ENCODE assay signal across 29 mouse cellular contexts in genomic region chr7:19579751-19580150, GRCm38 (mm10). TPM values are rescaled to one million over a fixed set of nuclear protein-coding genes. Genes with fewer than 3 reads are reported as not detected.
A peak's percentile ranks its signal among the peaks of the same experiment; 100 is the strongest.
DNase-seq lines count a peak whose midpoint lies in the region; ATAC-seq lines count a peak whose summit lies in the region.
"Had no signal": no experiment of that assay in that cellular context is flagged by ENCODE, and none has a peak within 500 bp of the region (broad histone marks: within the 10 kb centered on the region; RNA-seq: fewer than 3 reads in every experiment).

No protein-coding gene starts in this region.

- ATAC-seq in heart, embryonic 11.5 days (replicated peaks; ENCODE audit: insufficient number of reproducible peaks, low FRiP score, low TSS enrichment) = 0 out of 2 replicates have a peak, but pooled peaks have one; percentile 6
- no peak for ATAC-seq in heart, embryonic 12.5 days (ENCODE audit: insufficient number of reproducible peaks, low FRiP score)
- ATAC-seq in midbrain, embryonic 12.5 days (ENCODE audit: low FRiP score, low read depth) = no peak
- ATAC-seq in midbrain, embryonic 13.5 days = no peak
- ATAC-seq in stomach, embryonic 16.5 days (ENCODE audit: insufficient read depth, low FRiP score) = no peak
- ATAC-seq: CD4-positive, CD25-positive, alpha-beta regulatory T cell, adult 4 months; hindbrain, postnatal 0 days; intestine, embryonic 15.5 days had no signal

- peaks cover 19% of the 10 kb centered on the region for H3K36me3 ChIP-seq in heart, embryonic 11.5 days (ENCODE audit: control insufficient read depth, insufficient read depth, low read length)
- peaks cover 53% of the 10 kb centered on the region for H3K36me3 ChIP-seq in heart, embryonic 12.5 days
- H3K36me3 ChIP-seq in midbrain, embryonic 12.5 days = peaks cover 47% of the 10 kb centered on the region
- H3K36me3 ChIP-seq in midbrain, embryonic 13.5 days = peaks cover 51% of the 10 kb centered on the region
- peaks cover 39% of the 10 kb centered on the region for H3K36me3 ChIP-seq in ES-E14 (ENCODE audit: control insufficient read depth, insufficient read depth, low read length, poor library complexity, severe bottlenecking)
- peaks cover 21% of the 10 kb centered on the region for H3K36me3 ChIP-seq in stomach, embryonic 16.5 days (ENCODE audit: control insufficient read depth, insufficient read depth, low read length)

- no peak for DNase-seq in ES-E14 (ENCODE audit: low read depth, low spot score)
- DNase-seq in kidney, postnatal 10 days = no peak
- DNase-seq: adrenal gland, adult 8-10 months; cerebellum, adult 9-11 months; gastrocnemius, postnatal 10 days; heart, postnatal 4 days; kidney, adult 9 months; kidney, postnatal 14 days; layer of hippocampus, adult 9-11 months; lung, embryonic 14.5 days; lung, postnatal 36 days; midbrain, embryonic 14.5 days; retina, postnatal 1 day; right cerebral cortex, postnatal 14 days; thymus, postnatal 14 days had no signal

- no peak overlapping the region for H3K4me2 ChIP-seq in heart, embryonic 11.5 days
- H3K4me2 ChIP-seq in heart, embryonic 12.5 days = no peak overlapping the region
- H3K4me2 ChIP-seq in midbrain, embryonic 12.5 days (replicated peaks) = no peak overlapping the region
- H3K4me2 ChIP-seq in midbrain, embryonic 13.5 days (replicated peaks) = no peak overlapping the region
- H3K4me2 ChIP-seq in stomach, embryonic 16.5 days (ENCODE audit: low read depth, low read length) = no peak overlapping the region
- H3K4me2 ChIP-seq: intestine, embryonic 15.5 days; limb, embryonic 12.5 days; liver, embryonic 15.5 days; lung, embryonic 14.5 days; neural tube, embryonic 15.5 days had no signal

- H3K4me3 ChIP-seq in heart, embryonic 11.5 days (ENCODE audit: low read depth, low read length) = no peak overlapping the region
- no peak overlapping the region for H3K4me3 ChIP-seq in heart, embryonic 12.5 days
- no peak overlapping the region for H3K4me3 ChIP-seq in midbrain, embryonic 12.5 days
- no peak overlapping the region for H3K4me3 ChIP-seq in midbrain, embryonic 13.5 days (replicated peaks)
- H3K4me3 ChIP-seq in ES-E14 (ENCODE audit: insufficient read depth in 1 of 2, low read depth in 1 of 2, low read length in 2 of 2, poor library complexity in 1 of 2, severe bottlenecking in 1 of 2) = peak overlapping the region in 1 of 2 experiments; percentile 4; a peak in 2 of 4 replicates
- H3K4me3 ChIP-seq in stomach, embryonic 16.5 days (replicated peaks; ENCODE audit: low read length) = no peak overlapping the region
- H3K4me3 ChIP-seq: erythroblast, embryonic 14.5 days; heart, embryonic 10.5 days; intestine, embryonic 15.5 days; limb, embryonic 12.5 days; liver, embryonic 15.5 days; neural tube, embryonic 15.5 days had no signal

- H3K9me3 ChIP-seq in heart, embryonic 11.5 days (replicated peaks; ENCODE audit: control insufficient read depth, low read length) = no peaks in the 10 kb centered on the region
- no peaks in the 10 kb centered on the region for H3K9me3 ChIP-seq in heart, embryonic 12.5 days (replicated peaks)
- no peaks in the 10 kb centered on the region for H3K9me3 ChIP-seq in midbrain, embryonic 12.5 days
- no peaks in the 10 kb centered on the region for H3K9me3 ChIP-seq in midbrain, embryonic 13.5 days
- no peaks in the 10 kb centered on the region for H3K9me3 ChIP-seq in ES-E14 (ENCODE audit: control insufficient read depth, insufficient read depth, low read depth, low read length)
- no peaks in the 10 kb centered on the region for H3K9me3 ChIP-seq in stomach, embryonic 16.5 days (replicated peaks; ENCODE audit: control insufficient read depth, low read length)
- H3K9me3 ChIP-seq: G1E; heart, embryonic 10.5 days; intestine, embryonic 15.5 days; limb, embryonic 12.5 days; liver, embryonic 15.5 days; neural tube, embryonic 15.5 days had no signal

- in situ Hi-C loops in ES-E14 (cut with MboI; ENCODE audit: low sequenced_read_pairs in 2 of 2, unreplicated experiment in 2 of 2) = no loop called here

- H3K9ac ChIP-seq in heart, embryonic 11.5 days (ENCODE audit: low read depth, low read length) = no peak overlapping the region
- no peak overlapping the region for H3K9ac ChIP-seq in heart, embryonic 12.5 days
- 0 out of 2 replicates have a peak overlapping the region, but pooled peaks have one; percentile 7 for H3K9ac ChIP-seq in midbrain, embryonic 12.5 days (replicated peaks)
- no peak overlapping the region for H3K9ac ChIP-seq in midbrain, embryonic 13.5 days (replicated peaks)
- 0 out of 2 replicates have a peak overlapping the region, but pooled peaks have one; percentile 13 for H3K9ac ChIP-seq in ES-E14 (ENCODE audit: insufficient read depth, low read depth, low read length, poor library complexity, severe bottlenecking)
- H3K9ac ChIP-seq in stomach, embryonic 16.5 days (ENCODE audit: low read length) = no peak overlapping the region
- H3K9ac ChIP-seq: intestine, embryonic 15.5 days; limb, embryonic 12.5 days; liver, embryonic 15.5 days; lung, embryonic 14.5 days; neural tube, embryonic 15.5 days had no signal

- no peak overlapping the region for H3K27ac ChIP-seq in heart, embryonic 11.5 days (ENCODE audit: low read depth, low read length)
- H3K27ac ChIP-seq in heart, embryonic 12.5 days (ENCODE audit: poor library complexity, severe bottlenecking) = no peak overlapping the region
- H3K27ac ChIP-seq in midbrain, embryonic 12.5 days (replicated peaks) = no peak overlapping the region
- no peak overlapping the region for H3K27ac ChIP-seq in midbrain, embryonic 13.5 days
- no peak overlapping the region for H3K27ac ChIP-seq in ES-E14 (ENCODE audit: insufficient read depth, low read depth, low read length, poor library complexity, severe bottlenecking)
- H3K27ac ChIP-seq in stomach, embryonic 16.5 days (ENCODE audit: low read length) = peak overlapping the region; percentile 83
- H3K27ac ChIP-seq: heart, embryonic 10.5 days; hindbrain, postnatal 0 days; intestine, embryonic 15.5 days; limb, embryonic 12.5 days; liver, embryonic 15.5 days; neural tube, embryonic 15.5 days had no signal

- peaks cover 39% of the 10 kb centered on the region for H3K27me3 ChIP-seq in heart, embryonic 11.5 days (ENCODE audit: control insufficient read depth, insufficient read depth, low read length)
- peaks cover 49% of the 10 kb centered on the region for H3K27me3 ChIP-seq in heart, embryonic 12.5 days (replicated peaks)
- peaks cover 59% of the 10 kb centered on the region for H3K27me3 ChIP-seq in midbrain, embryonic 12.5 days
- peaks cover 57% of the 10 kb centered on the region for H3K27me3 ChIP-seq in midbrain, embryonic 13.5 days
- H3K27me3 ChIP-seq in stomach, embryonic 16.5 days (ENCODE audit: control insufficient read depth, insufficient read depth, low read length) = peaks cover 18% of the 10 kb centered on the region

- peaks cover 9% of the 10 kb centered on the region; the same call in 1 of the 2 replicates for H3K4me1 ChIP-seq in heart, embryonic 11.5 days (ENCODE audit: control insufficient read depth, insufficient read depth, low read length)
- H3K4me1 ChIP-seq in heart, embryonic 12.5 days (replicated peaks) = peaks cover 13% of the 10 kb centered on the region
- H3K4me1 ChIP-seq in midbrain, embryonic 12.5 days = peaks cover 14% of the 10 kb centered on the region
- peaks cover 10% of the 10 kb centered on the region for H3K4me1 ChIP-seq in midbrain, embryonic 13.5 days (replicated peaks)
- H3K4me1 ChIP-seq in ES-E14 (ENCODE audit: control insufficient read depth in 2 of 2, insufficient read depth in 2 of 2, low read length in 2 of 2, poor library complexity in 1 of 2) = peaks cover 5 to 36% of the 10 kb centered on the region in 2 experiments
- H3K4me1 ChIP-seq in stomach, embryonic 16.5 days (ENCODE audit: control insufficient read depth, insufficient read depth, low read length) = peaks cover 14% of the 10 kb centered on the region

- WGBS in heart, embryonic 11.5 days (ENCODE audit: insufficient replicate concordance) = 80% methylated on average over 10 of the region's 10 CpGs
- WGBS in heart, embryonic 12.5 days = 85% methylated on average over 10 of the region's 10 CpGs
- WGBS in midbrain, embryonic 12.5 days = 80% methylated on average over 10 of the region's 10 CpGs
- 85% methylated on average over 10 of the region's 10 CpGs for WGBS in midbrain, embryonic 13.5 days
- WGBS in stomach, embryonic 16.5 days = 89% methylated on average over 10 of the region's 10 CpGs

RNA-seq across cellular contexts. Expression of gene Gemin7, which starts 2.4 kb away (rescaled TPM):
- polyA plus RNA-seq in heart, embryonic 11.5 days (2014; fragmentation: Nextera tagmentation; extraction: Ambion mirVana) = 141 and 157 TPM in 2 replicates
- polyA plus RNA-seq in heart, embryonic 12.5 days (2016; fragmentation: Nextera tagmentation; extraction: Ambion mirVana) = 118 and 121 TPM in 2 replicates
- polyA plus RNA-seq in midbrain, embryonic 12.5 days (2016; fragmentation: Nextera tagmentation; extraction: Ambion mirVana) = 129 and 132 TPM in 2 replicates
- 134 and 138 TPM in 2 replicates for polyA plus RNA-seq in midbrain, embryonic 13.5 days (2015; fragmentation: Nextera tagmentation; extraction: Ambion mirVana)
- total RNA-seq in ES-E14 (2012; rRNA removed) = 42.1 and 54.2 TPM in 2 replicates
- 141 and 153 TPM in 2 replicates for polyA plus RNA-seq in stomach, embryonic 16.5 days (2015; fragmentation: Nextera tagmentation; extraction: Ambion mirVana)

RNA-seq across cellular contexts. Expression of gene Zfp296, which starts 2.7 kb away (rescaled TPM):
- polyA plus RNA-seq in heart, embryonic 11.5 days (2014; fragmentation: Nextera tagmentation; extraction: Ambion mirVana) = 0.30 TPM in 1 of 2 replicates, not detected in the other
- 0.32 and 0.36 TPM in 2 replicates for polyA plus RNA-seq in heart, embryonic 12.5 days (2016; fragmentation: Nextera tagmentation; extraction: Ambion mirVana)
- polyA plus RNA-seq in midbrain, embryonic 12.5 days (2016; fragmentation: Nextera tagmentation; extraction: Ambion mirVana) = 0.14 and 0.27 TPM in 2 replicates
- polyA plus RNA-seq in midbrain, embryonic 13.5 days (2015; fragmentation: Nextera tagmentation; extraction: Ambion mirVana) = 0.26 and 0.31 TPM in 2 replicates
- total RNA-seq in ES-E14 (2012; rRNA removed) = 32.2 and 35.3 TPM in 2 replicates
- 2.8 and 3.7 TPM in 2 replicates for polyA plus RNA-seq in stomach, embryonic 16.5 days (2015; fragmentation: Nextera tagmentation; extraction: Ambion mirVana)
- total RNA-seq: hindbrain, postnatal 0 days had no signal
- polyA plus RNA-seq: hindbrain, postnatal 0 days had no signal

RNA-seq across cellular contexts. Expression of gene Ppp1r37, which starts 16.9 kb away (rescaled TPM):
- 2.3 and 5.2 TPM in 2 replicates for polyA plus RNA-seq in heart, embryonic 11.5 days (2014; fragmentation: Nextera tagmentation; extraction: Ambion mirVana)
- 26.2 and 26.5 TPM in 2 replicates for polyA plus RNA-seq in heart, embryonic 12.5 days (2016; fragmentation: Nextera tagmentation; extraction: Ambion mirVana)
- 37.2 and 38.8 TPM in 2 replicates for polyA plus RNA-seq in midbrain, embryonic 12.5 days (2016; fragmentation: Nextera tagmentation; extraction: Ambion mirVana)
- polyA plus RNA-seq in midbrain, embryonic 13.5 days (2015; fragmentation: Nextera tagmentation; extraction: Ambion mirVana) = 25.7 and 37.0 TPM in 2 replicates
- 25.3 and 37.7 TPM in 2 replicates for total RNA-seq in ES-E14 (2012; rRNA removed)
- polyA plus RNA-seq in stomach, embryonic 16.5 days (2015; fragmentation: Nextera tagmentation; extraction: Ambion mirVana) = 19.1 and 20.4 TPM in 2 replicates

RNA-seq across cellular contexts. Expression of gene Clasrp, which starts 24.5 kb away (rescaled TPM):
- 33.2 and 34.3 TPM in 2 replicates for polyA plus RNA-seq in heart, embryonic 11.5 days (2014; fragmentation: Nextera tagmentation; extraction: Ambion mirVana)
- 37.1 and 40.6 TPM in 2 replicates for polyA plus RNA-seq in heart, embryonic 12.5 days (2016; fragmentation: Nextera tagmentation; extraction: Ambion mirVana)
- polyA plus RNA-seq in midbrain, embryonic 12.5 days (2016; fragmentation: Nextera tagmentation; extraction: Ambion mirVana) = 71.7 and 74.3 TPM in 2 replicates
- 54.0 and 65.0 TPM in 2 replicates for polyA plus RNA-seq in midbrain, embryonic 13.5 days (2015; fragmentation: Nextera tagmentation; extraction: Ambion mirVana)
- 52.7 and 83.4 TPM in 2 replicates for total RNA-seq in ES-E14 (2012; rRNA removed)
- polyA plus RNA-seq in stomach, embryonic 16.5 days (2015; fragmentation: Nextera tagmentation; extraction: Ambion mirVana) = 28.6 and 35.2 TPM in 2 replicates

RNA-seq across cellular contexts. Expression of gene Relb, which starts 49.5 kb away (rescaled TPM):
- polyA plus RNA-seq in heart, embryonic 11.5 days (2014; fragmentation: Nextera tagmentation; extraction: Ambion mirVana) = 3.3 and 3.7 TPM in 2 replicates
- polyA plus RNA-seq in heart, embryonic 12.5 days (2016; fragmentation: Nextera tagmentation; extraction: Ambion mirVana) = 4.6 and 4.7 TPM in 2 replicates
- 4.2 and 4.9 TPM in 2 replicates for polyA plus RNA-seq in midbrain, embryonic 12.5 days (2016; fragmentation: Nextera tagmentation; extraction: Ambion mirVana)
- 3.8 and 4.1 TPM in 2 replicates for polyA plus RNA-seq in midbrain, embryonic 13.5 days (2015; fragmentation: Nextera tagmentation; extraction: Ambion mirVana)
- 13.9 and 15.1 TPM in 2 replicates for total RNA-seq in ES-E14 (2012; rRNA removed)
- 9.0 and 11.3 TPM in 2 replicates for polyA plus RNA-seq in stomach, embryonic 16.5 days (2015; fragmentation: Nextera tagmentation; extraction: Ambion mirVana)

Comparison
In these comparisons a context has a peak if more than half of its experiments do, and no peak if none do; other contexts are left out.
1. H3K9ac ChIP-seq: peak in midbrain, embryonic 12.5 days (single experiment) and ES-E14 (single experiment); none in heart, embryonic 11.5 days (single experiment), heart, embryonic 12.5 days (single experiment), midbrain, embryonic 13.5 days (single experiment) and stomach, embryonic 16.5 days (single experiment).